Mouse (Mus musculus) forebrain, embryonic 15.5 days (tissue): ENCODE measurements around the gene Rapgef3. TPM values are rescaled to one million over a fixed set of nuclear protein-coding genes. Genes with fewer than 3 reads are reported as not detected.

Source experiments
- ATAC-seq: fragments of 200-750 bp; cut with Nextera tagmentation; replicated peaks from 2 replicates; pipeline ENCODE4 v1.8.0; 2017; ENCODE audit warnings: mild to moderate bottlenecking, moderate TSS enrichment, moderate library complexity
- H3K27ac ChIP-seq: fragments of 300-500 bp; sonication (generic); replicated peaks from 2 replicates; pipeline ENCODE4 v1.5.1; 2015; ENCODE audit warnings: mild to moderate bottlenecking, inconsistent platforms
- H3K27me3 ChIP-seq: fragments of 300-500 bp; sonication (generic); 2 replicates; pipeline ENCODE4 v1.6.1; 2015; ENCODE audit warnings: inconsistent platforms
- H3K36me3 ChIP-seq: fragments of 300-500 bp; sonication (generic); 2 replicates; pipeline ENCODE4 v1.6.1; 2015; ENCODE audit warnings: mild to moderate bottlenecking, inconsistent platforms
- H3K4me1 ChIP-seq: fragments of 300-500 bp; sonication (generic); 2 replicates; pipeline ENCODE4 v1.6.1; 2015; ENCODE audit warnings: inconsistent platforms
- H3K4me2 ChIP-seq: fragments of 300-500 bp; sonication (generic); replicated peaks from 2 replicates; pipeline ENCODE4 v1.6.1; 2015; ENCODE audit warnings: mild to moderate bottlenecking, inconsistent platforms
- H3K4me3 ChIP-seq: fragments of 300-500 bp; sonication (generic); 2 replicates; pipeline ENCODE4 v1.5.1; 2015; ENCODE audit warnings: mild to moderate bottlenecking, inconsistent platforms
- H3K9ac ChIP-seq: fragments of 300-500 bp; sonication (generic); replicated peaks from 2 replicates; pipeline ENCODE4 v1.6.1; 2015; ENCODE audit warnings: mild to moderate bottlenecking, inconsistent platforms
- H3K9me3 ChIP-seq: fragments of 300-500 bp; sonication (generic); 2 replicates; pipeline ENCODE4 v1.6.1; 2016; ENCODE audit warnings: inconsistent platforms
- WGBS: fragments of 180-500 bp; shearing (Covaris S2); methylation state at CpG from one replicate; pipeline ENCODE4 v1.1.7; 2015; ENCODE audit warnings: mixed read lengths; 5-methylcytosine and 5-hydroxymethylcytosine counted together
- polyA plus RNA-seq: library from polyadenylated mRNA; unstranded; fragments of >200 nt; fragmentation: Nextera tagmentation; extraction: Ambion mirVana; gene quantifications from 2 replicates; pipeline ENCODE4 v1.2.1, GENCODE M21; 2015

Rapgef3 gene
- 8.6 and 9.0 TPM in 2 replicates for polyA plus RNA-seq

- peak within 1 kb of the TSS; percentile 46 for H3K4me3 ChIP-seq
- peak within 1 kb of the TSS; percentile 91 for H3K4me2 ChIP-seq
- H3K27ac ChIP-seq, result peak within 1 kb of the TSS; percentile 42
- H3K9me3 ChIP-seq, result no peaks in the 10 kb centered on the region
- H3K9ac ChIP-seq, result peak within 1 kb of the TSS; percentile 41
- H3K4me1 ChIP-seq, result peaks cover 32% of the 10 kb centered on the region
- ATAC-seq, result peak; percentile 83
- peaks cover 21% of the 10 kb centered on the region for H3K27me3 ChIP-seq
- H3K36me3 ChIP-seq, result no peaks in the 10 kb centered on the region
- under 1% methylated on average over 44 of the region's 44 CpGs for WGBS
Measured at GRCm38 (mm10) chr15:97767280-97768186, at the start of gene Rapgef3. Gene Rapgef3 (minus strand): TSS chr15:97767972.

- no peaks in the 10 kb centered on the region for H3K9me3 ChIP-seq
- H3K9ac ChIP-seq, result no peak overlapping the region
- no peak overlapping the region for H3K27ac ChIP-seq
- no peak overlapping the region for H3K4me3 ChIP-seq
- ATAC-seq, result no peak
- WGBS, result 94% methylated on average over 17 of the region's 17 CpGs
- H3K4me2 ChIP-seq, result no peak overlapping the region
- H3K27me3 ChIP-seq, result no peaks in the 10 kb centered on the region
- no peaks in the 10 kb centered on the region for H3K36me3 ChIP-seq
- H3K4me1 ChIP-seq, result peaks cover 29% of the 10 kb centered on the region
Measured at GRCm38 (mm10) chr15:97816199-97816994, 48.6 kb upstream of the Rapgef3 start.

- Histone ChIP-seq H3K9me3 (no peaks in the 10 kb centered on the region), H3K36me3 (peaks cover 5% of the 10 kb centered on the region; the same call in 1 of the 2 replicates), H3K4me1 (peaks cover 29% of the 10 kb centered on the region), H3K9ac (no peak overlapping the region), H3K4me2 (no peak overlapping the region), H3K27me3 (no peaks in the 10 kb centered on the region), H3K27ac (no peak overlapping the region), H3K4me3 (no peak overlapping the region)
- 95% methylated on average over 4 of the region's 4 CpGs for WGBS
- ATAC-seq, result no peak
Measured at GRCm38 (mm10) chr15:97815254-97815653, 47.5 kb upstream of the Rapgef3 start.

GRCm38 (mm10) chr15:97814703-97815102 lies 46.9 kb upstream of the Rapgef3 start:
- Histone ChIP-seq H3K27ac (no peak overlapping the region), H3K9ac (no peak overlapping the region)
- ATAC-seq, result no peak

GRCm38 (mm10) chr15:97813452-97814204 lies 45.9 kb upstream of the Rapgef3 start:
- Histone ChIP-seq H3K4me2 (no peak overlapping the region), H3K9me3 (no peaks in the 10 kb centered on the region), H3K4me1 (peaks cover 29% of the 10 kb centered on the region), H3K4me3 (no peak overlapping the region), H3K9ac (no peak overlapping the region), H3K36me3 (peaks cover 7% of the 10 kb centered on the region; the same call in 1 of the 2 replicates), H3K27me3 (no peaks in the 10 kb centered on the region), H3K27ac (peak overlapping the region; percentile 74)
- ATAC-seq, result peak; percentile 47
- WGBS, result 51% methylated on average over 21 of the region's 21 CpGs

More at GRCm38 (mm10) chr15:97814703-97815102, 46.9 kb upstream of the Rapgef3 start:
- Histone ChIP-seq H3K4me2 (no peak overlapping the region), H3K4me3 (no peak overlapping the region), H3K27me3 (no peaks in the 10 kb centered on the region), H3K36me3 (peaks cover 7% of the 10 kb centered on the region; the same call in 1 of the 2 replicates), H3K9me3 (no peaks in the 10 kb centered on the region), H3K4me1 (peaks cover 29% of the 10 kb centered on the region)
- 67% methylated on average over 5 of the region's 5 CpGs for WGBS

GRCm38 (mm10) chr15:97812875-97813274 lies 45.1 kb upstream of the Rapgef3 start:
- WGBS, result 48% methylated on average over 7 of the region's 7 CpGs
- H3K4me3 ChIP-seq, result no peak overlapping the region
- H3K9ac ChIP-seq, result no peak overlapping the region
- ATAC-seq, result no peak
- H3K36me3 ChIP-seq, result peaks cover 13% of the 10 kb centered on the region
- peak overlapping the region; percentile 74 for H3K27ac ChIP-seq
- H3K9me3 ChIP-seq, result no peaks in the 10 kb centered on the region
- peaks cover 29% of the 10 kb centered on the region for H3K4me1 ChIP-seq
- no peaks in the 10 kb centered on the region for H3K27me3 ChIP-seq
- no peak overlapping the region for H3K4me2 ChIP-seq

- Histone ChIP-seq H3K4me3 (no peak overlapping the region), H3K9ac (no peak overlapping the region)
Measured at GRCm38 (mm10) chr15:97812126-97812525, 44.4 kb upstream of the Rapgef3 start.

GRCm38 (mm10) chr15:97811307-97811706 lies 43.5 kb upstream of the Rapgef3 start:
- 89% methylated on average over 9 of the region's 9 CpGs for WGBS
- ATAC-seq, result no peak
- H3K9me3 ChIP-seq, result no peaks in the 10 kb centered on the region
- peaks cover 29% of the 10 kb centered on the region for H3K4me1 ChIP-seq
- H3K4me3 ChIP-seq, result no peak overlapping the region
- H3K27me3 ChIP-seq, result no peaks in the 10 kb centered on the region
- H3K9ac ChIP-seq, result no peak overlapping the region
- no peak overlapping the region for H3K27ac ChIP-seq
- H3K4me2 ChIP-seq, result no peak overlapping the region
- H3K36me3 ChIP-seq, result peaks cover 21% of the 10 kb centered on the region

More at GRCm38 (mm10) chr15:97812126-97812525, 44.4 kb upstream of the Rapgef3 start:
- 49% methylated on average over 6 of the region's 6 CpGs for WGBS
- H3K36me3 ChIP-seq, result peaks cover 21% of the 10 kb centered on the region
- no peak overlapping the region for H3K4me2 ChIP-seq
- no peaks in the 10 kb centered on the region for H3K9me3 ChIP-seq
- no peaks in the 10 kb centered on the region for H3K27me3 ChIP-seq
- ATAC-seq, result peak; percentile 83
- H3K27ac ChIP-seq, result peak overlapping the region; percentile 74
- H3K4me1 ChIP-seq, result peaks cover 29% of the 10 kb centered on the region

GRCm38 (mm10) chr15:97810399-97810798 lies 42.6 kb upstream of the Rapgef3 start:
- no peak overlapping the region for H3K9ac ChIP-seq
- peaks cover 29% of the 10 kb centered on the region for H3K4me1 ChIP-seq
- H3K4me2 ChIP-seq, result no peak overlapping the region
- no peaks in the 10 kb centered on the region for H3K9me3 ChIP-seq
- H3K4me3 ChIP-seq, result no peak overlapping the region
- WGBS, result 94% methylated on average over 5 of the region's 5 CpGs
- no peaks in the 10 kb centered on the region for H3K27me3 ChIP-seq
- ATAC-seq, result no peak
- H3K27ac ChIP-seq, result no peak overlapping the region
- peaks cover 21% of the 10 kb centered on the region for H3K36me3 ChIP-seq

GRCm38 (mm10) chr15:97809942-97810341 lies 42.2 kb upstream of the Rapgef3 start:
- H3K4me3 ChIP-seq, result no peak overlapping the region
- ATAC-seq, result no peak
- H3K27ac ChIP-seq, result no peak overlapping the region
- H3K4me2 ChIP-seq, result no peak overlapping the region
- no peaks in the 10 kb centered on the region for H3K9me3 ChIP-seq
- peaks cover 29% of the 10 kb centered on the region for H3K4me1 ChIP-seq
- 88% methylated on average over 5 of the region's 5 CpGs for WGBS
- H3K9ac ChIP-seq, result no peak overlapping the region
- H3K36me3 ChIP-seq, result peaks cover 23% of the 10 kb centered on the region
- H3K27me3 ChIP-seq, result no peaks in the 10 kb centered on the region

GRCm38 (mm10) chr15:97809206-97809605 lies 41.4 kb upstream of the Rapgef3 start:
- 88% methylated on average over 14 of the region's 14 CpGs for WGBS
- Histone ChIP-seq H3K27ac (no peak overlapping the region), H3K4me2 (no peak overlapping the region), H3K27me3 (no peaks in the 10 kb centered on the region), H3K9ac (no peak overlapping the region), H3K36me3 (peaks cover 26% of the 10 kb centered on the region), H3K9me3 (no peaks in the 10 kb centered on the region), H3K4me3 (no peak overlapping the region), H3K4me1 (peaks cover 28% of the 10 kb centered on the region)
- no peak for ATAC-seq
